Mouse (Mus musculus) erythroblast, adult 5-6 weeks (primary cell): ENCODE results near the gene Pde4d. TPM values are rescaled to one million over a fixed set of nuclear protein-coding genes. Genes with fewer than 3 reads are reported as not detected.

Source experiments
- ATAC-seq: replicated peaks from 2 replicates; pipeline ENCODE4 v1.8.0; 2016; ENCODE audit warnings: moderate number of reproducible peaks, mild to moderate bottlenecking, moderate TSS enrichment, inconsistent platforms; ENCODE audit not compliant: poor library complexity, low FRiP score, severe bottlenecking
- total RNA-seq, 2 experiments: library from RNA; stranded (forward) in 1 of 2; stranded (reverse) in 1 of 2; fragments of 150-400 nt in 1 of 2; fragments of 200-764, 138-1000 nt in 1 of 2; gene quantifications; 2 replicates each; pipeline versions ENCODE4 v1.2.3 to v1.2.4; 2015 to 2017; ENCODE audit warnings: low replicate concordance in 2 of 2

Gene Pde4d
- total RNA-seq, 2 experiments from 2014 or later, result 41.3 to 42.3 TPM

GRCm38 (mm10) chr13:109907634-109908033 is 1457.9 kb downstream of the Pde4d start:
- peak; percentile 96 for ATAC-seq

GRCm38 (mm10) chr13:109908386-109908785 is 1458.6 kb downstream of the Pde4d start:
- ATAC-seq, result no peak

DNA sequence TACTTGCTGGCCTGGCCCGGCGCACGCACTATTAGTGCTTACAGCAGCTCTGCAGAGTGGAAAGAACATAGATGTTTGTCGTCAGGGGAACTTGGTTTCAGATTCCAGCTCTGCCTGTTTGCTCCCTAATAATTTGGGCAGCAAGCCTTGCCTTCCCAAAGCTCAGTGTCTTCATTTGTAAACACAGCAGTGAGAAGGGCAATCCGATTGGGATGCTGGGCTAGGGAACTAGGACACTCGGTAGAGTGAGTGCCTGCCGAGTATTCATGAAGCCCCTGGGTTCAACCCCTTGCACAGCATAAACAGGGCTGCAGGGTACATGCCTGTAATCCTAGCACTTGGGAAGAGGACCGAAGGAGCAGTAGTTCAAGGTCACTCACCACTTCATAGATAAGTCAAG is 1459.4 kb downstream of the Pde4d start:
- ATAC-seq, result no peak

- no peak for ATAC-seq
Measured at GRCm38 (mm10) chr13:109910915-109911314, 1461.2 kb downstream of the Pde4d start.

DNA sequence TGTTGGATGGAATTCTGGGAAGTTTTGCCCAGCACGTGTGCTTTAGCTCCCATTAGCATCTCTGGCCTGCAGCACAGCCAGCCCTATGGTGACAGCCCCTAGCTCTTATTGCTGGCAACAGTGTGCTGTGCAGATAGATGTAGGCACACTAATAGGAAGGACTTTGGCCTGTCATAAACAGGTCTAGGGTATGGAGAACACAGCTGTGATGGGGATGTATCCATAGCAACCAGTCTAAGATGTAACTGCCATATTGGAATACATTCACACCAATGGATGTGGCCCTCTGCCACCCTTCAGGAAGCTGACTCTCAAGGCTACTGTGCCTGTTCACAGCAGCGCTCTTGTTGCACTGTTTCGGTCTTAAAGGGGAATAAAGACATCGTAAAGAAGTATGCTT is 1462.9 kb downstream of the Pde4d start:
- ATAC-seq, result no peak

DNA sequence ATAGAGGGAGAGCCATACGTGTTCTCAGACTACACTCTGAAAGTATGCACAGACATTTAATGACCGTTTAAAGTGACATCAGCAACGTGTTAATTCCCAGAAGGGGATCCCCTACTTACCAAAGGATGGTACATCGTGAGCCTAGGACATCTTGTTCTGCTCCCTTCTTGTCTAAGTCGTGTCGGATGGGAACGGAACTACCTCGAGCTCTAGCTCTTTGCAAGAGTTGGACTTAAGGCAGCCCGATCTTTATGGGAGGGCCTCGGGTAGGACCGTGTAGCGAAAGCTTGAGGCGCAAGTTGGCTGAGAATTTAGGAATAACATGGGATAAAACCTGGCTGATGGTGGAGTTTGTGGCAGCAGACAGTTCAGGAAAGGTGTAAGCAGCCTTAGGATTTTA is 1464.5 kb downstream of the Pde4d start:
- no peak for ATAC-seq

GRCm38 (mm10) chr13:109914846-109915245 is 1465.1 kb downstream of the Pde4d start:
- no peak for ATAC-seq

DNA sequence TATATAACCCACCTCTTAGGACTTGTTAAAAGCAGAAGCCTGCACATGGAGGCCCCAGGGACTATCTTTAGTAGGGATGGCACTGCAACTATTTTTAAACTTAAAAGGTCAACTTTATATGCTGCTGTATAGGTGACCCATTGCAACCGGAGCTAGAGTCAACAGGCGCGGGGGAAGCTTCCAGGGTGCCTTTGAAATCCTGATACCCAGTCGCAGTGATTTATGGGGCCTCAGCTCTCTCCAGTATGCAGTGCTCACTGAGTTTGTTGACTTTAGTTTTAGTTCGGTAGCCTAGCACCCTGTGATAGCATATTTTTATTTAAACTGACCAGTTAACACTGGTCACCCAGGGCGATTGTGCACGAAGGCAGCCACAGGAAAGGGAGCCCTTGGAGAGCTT is 1465.8 kb downstream of the Pde4d start:
- ATAC-seq, result no peak

DNA sequence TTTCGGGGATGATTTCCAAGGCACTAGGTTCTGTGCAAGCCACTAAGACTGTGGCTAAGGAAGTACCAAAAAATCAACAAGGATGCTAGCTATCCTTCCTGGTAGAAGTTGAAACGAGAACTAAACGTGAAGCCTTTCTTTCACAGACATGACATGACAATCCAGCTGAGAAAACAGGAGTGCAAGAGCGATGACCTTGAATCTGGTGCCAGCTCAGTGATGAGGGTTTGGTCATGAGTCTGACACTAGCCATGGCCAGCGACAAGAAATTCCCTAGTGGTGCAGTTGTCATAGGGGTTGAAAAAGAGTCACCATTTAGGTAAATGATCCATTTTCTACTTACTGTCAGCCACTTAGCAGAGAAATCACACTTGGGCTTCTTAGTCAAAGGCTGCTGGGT is 1466.2 kb downstream of the Pde4d start:
- ATAC-seq, result no peak

DNA sequence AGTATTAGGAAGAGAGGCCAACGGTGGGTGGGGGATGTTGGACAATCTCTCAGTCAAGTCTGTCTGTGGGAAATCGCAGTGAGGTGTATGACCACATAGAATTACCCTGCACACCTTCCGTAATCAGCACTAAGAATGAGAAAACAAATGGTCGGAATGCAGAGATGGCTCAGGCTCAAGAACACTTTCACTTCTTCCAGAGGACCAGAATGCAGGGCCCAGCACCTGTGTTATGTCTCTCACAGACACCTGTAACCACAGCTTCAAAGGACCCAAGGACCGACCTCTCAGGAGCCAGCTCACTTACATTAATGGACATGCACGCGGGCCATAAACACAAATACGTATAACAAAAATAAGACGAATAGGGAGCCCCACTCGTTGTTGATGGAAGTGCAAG is 1467.8 kb downstream of the Pde4d start:
- ATAC-seq, result no peak

DNA sequence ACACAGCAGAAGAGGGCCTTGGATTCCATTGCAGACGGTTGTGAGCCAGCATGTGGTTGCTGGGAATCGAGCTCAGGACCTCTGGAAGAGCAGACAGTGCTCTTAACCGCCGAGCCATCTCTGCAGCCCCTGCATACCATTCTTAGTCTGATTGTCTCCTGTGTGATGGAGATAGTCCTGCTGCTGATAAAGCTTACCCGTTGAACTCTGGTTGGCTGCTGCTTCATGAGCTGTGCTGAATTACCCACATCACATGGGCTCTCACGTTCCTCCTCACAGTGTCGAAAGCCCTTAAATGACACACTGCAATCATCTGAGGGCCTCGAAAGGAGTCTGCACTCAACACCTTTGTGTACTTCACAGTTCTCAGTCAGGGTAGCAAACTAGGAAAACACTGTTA is 1468.9 kb downstream of the Pde4d start:
- no peak for ATAC-seq

DNA sequence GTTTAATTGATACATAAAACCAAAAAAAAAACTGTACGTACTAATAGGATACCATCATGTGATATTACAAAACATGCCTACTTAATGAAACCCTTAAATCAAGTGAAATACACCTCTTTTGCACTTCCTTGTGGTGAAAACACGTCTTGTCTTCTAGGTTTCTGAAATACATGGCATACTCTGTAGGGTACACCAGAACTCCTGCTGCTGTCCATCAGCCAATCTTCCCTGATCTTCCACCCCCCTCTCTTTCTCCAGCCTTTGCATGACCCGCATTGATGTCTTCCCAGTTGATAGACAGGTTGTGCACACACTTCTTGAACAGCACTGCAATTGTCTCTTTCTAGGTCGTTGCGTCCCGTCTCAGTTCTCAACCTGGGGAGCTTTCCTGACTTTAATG is 1470.5 kb downstream of the Pde4d start:
- ATAC-seq, result no peak

GRCm38 (mm10) chr13:109921336-109922038 is 1471.7 kb downstream of the Pde4d start:
- no peak for ATAC-seq

- ATAC-seq, result peak; percentile 77
Measured at GRCm38 (mm10) chr13:109922228-109922627, 1472.5 kb downstream of the Pde4d start.

GRCm38 (mm10) chr13:109922782-109923181 is 1473.0 kb downstream of the Pde4d start:
- ATAC-seq, result 0 out of 2 replicates have a peak, but pooled peaks have one; percentile 29

DNA sequence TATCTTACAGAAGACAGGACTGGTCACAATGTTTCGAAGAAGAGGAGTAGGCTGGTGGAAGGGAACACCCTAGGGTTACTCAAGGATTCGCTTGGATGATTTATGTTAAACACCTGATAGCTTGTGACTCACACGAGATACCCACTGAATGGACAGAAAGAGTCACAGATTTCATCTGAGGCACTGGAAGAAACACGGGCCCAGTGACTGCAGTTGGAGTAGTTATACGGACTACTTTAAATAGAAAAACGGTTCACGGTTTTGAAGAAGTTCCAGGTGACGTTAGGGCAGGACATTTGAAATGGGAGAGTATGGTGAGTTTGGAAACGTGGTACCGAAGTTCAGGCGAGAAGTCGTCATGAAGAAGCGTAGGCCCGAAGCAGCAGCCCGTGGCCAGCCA is 1475.0 kb downstream of the Pde4d start:
- ATAC-seq, result no peak

DNA sequence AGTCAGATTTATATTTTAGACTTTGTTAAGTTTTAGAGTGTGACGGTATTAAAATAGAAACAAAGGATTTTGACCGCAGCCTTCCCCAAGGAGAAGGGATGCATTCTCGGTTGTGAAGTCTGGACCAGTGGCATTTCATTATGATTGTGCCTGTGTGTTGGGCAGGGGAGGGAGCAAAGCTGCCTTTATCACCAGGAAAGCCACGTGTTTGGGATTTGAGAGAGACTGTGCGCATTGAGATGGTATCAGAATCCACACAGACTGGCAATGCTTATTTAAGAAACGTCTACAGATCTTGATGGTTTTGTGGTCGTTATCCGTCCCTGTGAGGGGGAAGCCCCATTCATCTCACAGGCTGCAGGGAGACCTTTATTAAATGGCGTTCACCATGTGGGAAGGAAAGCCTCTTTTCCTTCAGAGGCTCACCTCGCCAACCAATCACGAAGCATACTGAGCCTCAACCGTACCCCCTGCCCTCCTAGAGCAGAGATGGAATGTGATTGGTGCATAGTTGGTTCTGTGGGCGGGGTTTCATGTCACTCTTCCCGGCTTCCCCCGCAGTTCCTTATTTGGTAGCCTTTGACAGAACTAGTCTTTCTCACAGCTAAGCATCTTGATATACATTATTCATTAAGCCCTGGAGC is 1476.7 kb downstream of the Pde4d start:
- no peak for ATAC-seq

- ATAC-seq, result no peak
Measured at GRCm38 (mm10) chr13:109927782-109928181, 1478.0 kb downstream of the Pde4d start.

GRCm38 (mm10) chr13:109932688-109933087 is 1482.9 kb downstream of the Pde4d start:
- no peak for ATAC-seq

GRCm38 (mm10) chr13:109933554-109933953 is 1483.8 kb downstream of the Pde4d start:
- ATAC-seq, result no peak

DNA sequence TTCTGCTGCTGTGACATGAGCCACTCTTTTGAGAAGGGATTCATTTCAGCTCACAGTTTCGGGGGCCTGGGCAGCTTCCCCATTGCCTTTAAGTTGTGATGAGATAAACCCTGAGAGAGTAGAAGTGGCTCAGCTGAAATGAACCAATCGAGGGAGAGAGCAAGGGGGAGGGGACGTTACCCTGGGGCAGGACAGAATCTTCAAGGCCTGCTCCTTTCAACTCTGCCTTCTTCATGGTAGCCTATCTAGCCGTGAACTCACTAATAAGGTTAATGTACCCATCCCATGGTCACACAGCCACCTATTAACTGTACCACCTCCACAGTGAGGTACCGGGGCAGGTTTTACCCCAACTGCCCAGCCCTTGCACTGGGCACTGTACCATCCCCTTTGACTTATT is 1487.1 kb downstream of the Pde4d start:
- no peak for ATAC-seq
